10 mouse cellular contexts compared by ENCODE assay signal in the genomic region with DNA sequence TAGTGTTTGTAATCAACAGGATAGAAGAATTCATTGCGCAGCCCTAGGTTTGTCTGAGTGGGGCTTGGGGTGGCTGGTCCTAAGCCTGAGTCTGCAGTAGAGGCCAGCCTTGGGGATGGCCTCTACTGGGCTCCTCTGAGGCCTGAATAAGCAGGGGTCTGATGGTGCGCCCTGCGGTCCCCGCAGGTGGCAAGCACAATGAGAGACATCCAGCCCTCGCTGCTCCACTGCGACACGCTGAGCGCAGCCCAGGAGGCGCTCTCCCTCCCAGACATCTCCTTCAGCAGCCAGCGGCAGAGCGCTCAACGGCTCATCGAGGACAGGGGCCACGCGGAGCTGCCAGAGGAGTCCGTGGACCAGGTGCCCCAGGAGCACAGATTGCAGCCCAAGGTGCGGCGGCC.
DNase-seq lines count a peak whose midpoint lies in the region; ATAC-seq lines count a peak whose summit lies in the region.
"Had no signal": no experiment of that assay in that cellular context is flagged by ENCODE, and none has a peak within 500 bp of the region (broad histone marks: within the 10 kb centered on the region; RNA-seq: fewer than 3 reads in every experiment).

No protein-coding gene starts in this region.

- ATAC-seq in heart, embryonic 13.5 days (ENCODE audit: extremely low read depth, insufficient number of reproducible peaks, low FRiP score, low TSS enrichment) = no peak
- ATAC-seq in intestine, embryonic 15.5 days = peak; percentile 41; the same call in 1 of the 2 replicates
- ATAC-seq in liver, embryonic 12.5 days = no peak

- no peak for DNase-seq in heart, adult 18-20 months
- DNase-seq in right cerebral cortex, postnatal 4 days = peak; percentile 6
- no peak for DNase-seq in right cerebral cortex, postnatal 36 days (ENCODE audit: low spot score in 2 of 2)
- DNase-seq in urinary bladder, postnatal 36 days (ENCODE audit: low spot score in 2 of 2) = no peak
- no peak for DNase-seq in B cell, adult 2 months
- DNase-seq: spleen, adult 18-20 months had no signal

- H3K9me3 ChIP-seq in heart, embryonic 13.5 days = no peaks in the 10 kb centered on the region
- no peaks in the 10 kb centered on the region for H3K9me3 ChIP-seq in intestine, embryonic 15.5 days
- H3K9me3 ChIP-seq in liver, embryonic 12.5 days (replicated peaks) = no peaks in the 10 kb centered on the region
- H3K9me3 ChIP-seq: limb, embryonic 15.5 days had no signal

- peak overlapping the region; percentile 51 for H3K4me2 ChIP-seq in heart, embryonic 13.5 days
- peak overlapping the region; percentile 24; the same call in 1 of the 2 replicates for H3K4me2 ChIP-seq in intestine, embryonic 15.5 days (replicated peaks)
- no peak overlapping the region for H3K4me2 ChIP-seq in liver, embryonic 12.5 days
- H3K4me2 ChIP-seq: limb, embryonic 15.5 days had no signal

- no peaks in the 10 kb centered on the region for H3K36me3 ChIP-seq in heart, embryonic 13.5 days
- H3K36me3 ChIP-seq in intestine, embryonic 15.5 days = no peaks in the 10 kb centered on the region
- no peaks in the 10 kb centered on the region for H3K36me3 ChIP-seq in liver, embryonic 12.5 days
- H3K36me3 ChIP-seq: limb, embryonic 15.5 days had no signal

- H3K27ac ChIP-seq in heart, embryonic 13.5 days (replicated peaks) = no peak overlapping the region
- no peak overlapping the region for H3K27ac ChIP-seq in intestine, embryonic 15.5 days
- H3K27ac ChIP-seq in liver, embryonic 12.5 days = no peak overlapping the region
- H3K27ac ChIP-seq: limb, embryonic 15.5 days had no signal

- WGBS in heart, embryonic 13.5 days = 20% methylated on average over 16 of the region's 18 CpGs
- 26% methylated on average over 18 of the region's 18 CpGs for WGBS in intestine, embryonic 15.5 days
- 23% methylated on average over 18 of the region's 18 CpGs for WGBS in liver, embryonic 12.5 days (ENCODE audit: insufficient replicate concordance)

- H3K27me3 ChIP-seq in heart, embryonic 13.5 days (replicated peaks) = no peaks in the 10 kb centered on the region
- no peaks in the 10 kb centered on the region for H3K27me3 ChIP-seq in intestine, embryonic 15.5 days (replicated peaks)
- no peaks in the 10 kb centered on the region for H3K27me3 ChIP-seq in liver, embryonic 12.5 days (replicated peaks)
- H3K27me3 ChIP-seq: limb, embryonic 15.5 days had no signal

- no peak overlapping the region for H3K4me3 ChIP-seq in heart, embryonic 13.5 days
- no peak overlapping the region for H3K4me3 ChIP-seq in intestine, embryonic 15.5 days (replicated peaks)
- H3K4me3 ChIP-seq in liver, embryonic 12.5 days = no peak overlapping the region
- H3K4me3 ChIP-seq: limb, embryonic 15.5 days had no signal

- H3K4me1 ChIP-seq in heart, embryonic 13.5 days = no peaks in the 10 kb centered on the region
- no peaks in the 10 kb centered on the region for H3K4me1 ChIP-seq in intestine, embryonic 15.5 days (replicated peaks)
- no peaks in the 10 kb centered on the region for H3K4me1 ChIP-seq in liver, embryonic 12.5 days

- no peak overlapping the region for H3K9ac ChIP-seq in heart, embryonic 13.5 days
- no peak overlapping the region for H3K9ac ChIP-seq in intestine, embryonic 15.5 days
- no peak overlapping the region for H3K9ac ChIP-seq in liver, embryonic 12.5 days
- H3K9ac ChIP-seq: limb, embryonic 15.5 days had no signal
